Mouse (Mus musculus): ENCODE data around the gene Socs4.
"Not testable (repeated sequence)": the region's sequence is repeated elsewhere in the genome, so short reads cannot be mapped to it uniquely, and the experiment has no call there.

The Socs4 gene

GRCm38 (mm10) chr14:47286215-47286614 is 9.5 kb downstream of the Socs4 start:
- no peak for DNase-seq (ENCODE audit: low spot score in 2 of 2)

- DNase-seq (ENCODE audit: low spot score in 2 of 2): no peak
Measured at GRCm38 (mm10) chr14:47287021-47287420, 10.3 kb downstream of the Socs4 start.

GRCm38 (mm10) chr14:47291772-47292171 is 15.0 kb downstream of the Socs4 start:
- no peak for DNase-seq (ENCODE audit: low spot score in 2 of 2)

- DNase-seq (ENCODE audit: low spot score in 2 of 2): peak in 1 of 2 experiments; percentile 56
Measured at GRCm38 (mm10) chr14:47294136-47294535, 17.4 kb downstream of the Socs4 start.

GRCm38 (mm10) chr14:47296232-47296631 is 19.5 kb downstream of the Socs4 start:
- no peak for DNase-seq (ENCODE audit: low spot score in 2 of 2)

GRCm38 (mm10) chr14:47297785-47298407 is 21.2 kb downstream of the Socs4 start, which contains the start of gene Mapk1ip1l:
TSS of gene Mapk1ip1l (plus strand) at chr14:47298266.
- peak; percentile 92 to 98 for DNase-seq (ENCODE audit: low spot score in 2 of 2)

GRCm38 (mm10) chr14:47298408-47298792 is 21.7 kb downstream of the Socs4 start:
- DNase-seq (ENCODE audit: low spot score in 2 of 2): no peak

- no peak for DNase-seq (ENCODE audit: low spot score in 2 of 2)
Measured at GRCm38 (mm10) chr14:47298819-47299261, 22.1 kb downstream of the Socs4 start.

GRCm38 (mm10) chr14:47302885-47303680 is 26.4 kb downstream of the Socs4 start:
- DNase-seq (ENCODE audit: low spot score in 2 of 2): no peak

- DNase-seq (ENCODE audit: low spot score in 2 of 2): peak in 1 of 2 experiments; percentile 52
Measured at GRCm38 (mm10) chr14:47304814-47305405, 28.2 kb downstream of the Socs4 start.

- peak in 1 of 2 experiments; percentile 26 for DNase-seq (ENCODE audit: low spot score in 2 of 2)
Measured at GRCm38 (mm10) chr14:47305933-47306332, 29.2 kb downstream of the Socs4 start.

- DNase-seq (ENCODE audit: low spot score in 2 of 2): peak in 1 of 2 experiments; percentile 13
Measured at GRCm38 (mm10) chr14:47307669-47308068, 30.9 kb downstream of the Socs4 start.

- DNase-seq (ENCODE audit: low spot score in 2 of 2): peak in 1 of 2 experiments; percentile 40
Measured at GRCm38 (mm10) chr14:47309061-47309460, 32.3 kb downstream of the Socs4 start.

- DNase-seq (ENCODE audit: low spot score in 2 of 2): no peak
Measured at GRCm38 (mm10) chr14:47310342-47311181, 33.8 kb downstream of the Socs4 start.

GRCm38 (mm10) chr14:47319362-47319761 is 42.6 kb downstream of the Socs4 start:
- no peak for DNase-seq (ENCODE audit: low spot score in 2 of 2)

- not testable (repeated sequence) for DNase-seq (ENCODE audit: low spot score in 2 of 2)
Measured at GRCm38 (mm10) chr14:47321581-47321980, 44.9 kb downstream of the Socs4 start.

- no peak for DNase-seq (ENCODE audit: low spot score in 2 of 2)
Measured at GRCm38 (mm10) chr14:47325965-47326761, 49.4 kb downstream of the Socs4 start.

GRCm38 (mm10) chr14:47327347-47327746 is 50.6 kb downstream of the Socs4 start:
- no peak for DNase-seq (ENCODE audit: low spot score in 2 of 2)

- DNase-seq (ENCODE audit: low spot score in 2 of 2): no peak
Measured at GRCm38 (mm10) chr14:47331920-47332319, 55.2 kb downstream of the Socs4 start.

GRCm38 (mm10) chr14:47334819-47335218 is 58.1 kb downstream of the Socs4 start:
- peak; percentile 56 to 83 for DNase-seq (ENCODE audit: low spot score in 2 of 2)

- DNase-seq (ENCODE audit: low spot score in 2 of 2): no peak
Measured at GRCm38 (mm10) chr14:47335300-47335699, 58.6 kb downstream of the Socs4 start.
